Mouse (Mus musculus): ENCODE measurements around the gene Paics. TPM values are rescaled to one million over a fixed set of nuclear protein-coding genes. Genes with fewer than 3 reads are reported as not detected.

The Paics gene
- total and polyA plus RNA-seq, 2 experiments from 2014 or later = 96.6 to 137 TPM

- Histone ChIP-seq H3K4me2 (ENCODE audit: low read depth, low read length, poor library complexity, severe bottlenecking) (no peak overlapping the region), H3K4me1 (ENCODE audit: insufficient read depth, low read length) (no peaks in the 10 kb centered on the region), H3K9ac (replicated peaks; ENCODE audit: low read length, poor library complexity, severe bottlenecking) (no peak overlapping the region), H3K27ac (ENCODE audit: low read depth, low read length) (no peak overlapping the region), H3K9me3 (ENCODE audit: low read length) (no peaks in the 10 kb centered on the region), H3K27me3 (ENCODE audit: insufficient read depth, low read length) (no peaks in the 10 kb centered on the region), H3K4me3 (ENCODE audit: low read depth, low read length) (no peak overlapping the region), H3K36me3 (ENCODE audit: insufficient read depth, low read length) (no peaks in the 10 kb centered on the region)
- no peak for TF ChIP-seq CTCF (IDR thresholded peaks at IDR 0.05)
- ATAC-seq (ENCODE audit: low FRiP score) (no peak), DNase-seq (ENCODE audit: low spot score) (no peak)
- 91% methylated on average over 9 of the region's 9 CpGs for WGBS
Observed at GRCm38 (mm10) chr5:77010352-77010751, 59.2 kb downstream of the Paics start.

- H3K9ac ChIP-seq (replicated peaks; ENCODE audit: low read length, poor library complexity, severe bottlenecking) = no peak overlapping the region
- H3K36me3 ChIP-seq (ENCODE audit: insufficient read depth, low read length) = no peaks in the 10 kb centered on the region
- no peak for DNase-seq (ENCODE audit: low spot score)
- TF ChIP-seq CTCF (IDR thresholded peaks at IDR 0.05) = no peak
- no peak overlapping the region for H3K4me3 ChIP-seq (ENCODE audit: low read depth, low read length)
- no peak overlapping the region for H3K4me2 ChIP-seq (ENCODE audit: low read depth, low read length, poor library complexity, severe bottlenecking)
- no peaks in the 10 kb centered on the region for H3K4me1 ChIP-seq (ENCODE audit: insufficient read depth, low read length)
- WGBS = 69% methylated on average over 3 of the region's 3 CpGs
- ATAC-seq (ENCODE audit: low FRiP score) = no peak
- H3K9me3 ChIP-seq (ENCODE audit: low read length) = no peaks in the 10 kb centered on the region
- no peaks in the 10 kb centered on the region for H3K27me3 ChIP-seq (ENCODE audit: insufficient read depth, low read length)
- no peak overlapping the region for H3K27ac ChIP-seq (ENCODE audit: low read depth, low read length)
Observed at GRCm38 (mm10) chr5:77011082-77011481, 60.0 kb downstream of the Paics start.

GRCm38 (mm10) chr5:77013171-77013570 is 62.1 kb downstream of the Paics start:
- DNase-seq (ENCODE audit: low spot score) (no peak), ATAC-seq (ENCODE audit: low FRiP score) (no peak)
- H3K9me3 ChIP-seq (ENCODE audit: low read length) = no peaks in the 10 kb centered on the region
- H3K9ac ChIP-seq (replicated peaks; ENCODE audit: low read length, poor library complexity, severe bottlenecking) = no peak overlapping the region
- no peaks in the 10 kb centered on the region for H3K4me1 ChIP-seq (ENCODE audit: insufficient read depth, low read length)
- H3K4me3 ChIP-seq (ENCODE audit: low read depth, low read length) = no peak overlapping the region
- H3K27ac ChIP-seq (ENCODE audit: low read depth, low read length) = no peak overlapping the region
- TF ChIP-seq CTCF (IDR thresholded peaks at IDR 0.05) = no peak
- no peak overlapping the region for H3K4me2 ChIP-seq (ENCODE audit: low read depth, low read length, poor library complexity, severe bottlenecking)
- no peaks in the 10 kb centered on the region for H3K36me3 ChIP-seq (ENCODE audit: insufficient read depth, low read length)
- H3K27me3 ChIP-seq (ENCODE audit: insufficient read depth, low read length) = no peaks in the 10 kb centered on the region
- WGBS = 79% methylated on average over 3 of the region's 3 CpGs

- Histone ChIP-seq H3K4me3 (ENCODE audit: low read depth, low read length) (peak within 1 kb of the TSS; percentile 58), H3K9ac (replicated peaks; ENCODE audit: low read length, poor library complexity, severe bottlenecking) (peak within 1 kb of the TSS; percentile 42), H3K4me2 (ENCODE audit: low read depth, low read length, poor library complexity, severe bottlenecking) (peak within 1 kb of the TSS; percentile 79), H3K9me3 (ENCODE audit: low read length) (no peaks in the 10 kb centered on the region), H3K4me1 (ENCODE audit: insufficient read depth, low read length) (no peaks in the 10 kb centered on the region), H3K27me3 (ENCODE audit: insufficient read depth, low read length) (no peaks in the 10 kb centered on the region), H3K36me3 (ENCODE audit: insufficient read depth, low read length) (no peaks in the 10 kb centered on the region), H3K27ac (ENCODE audit: low read depth, low read length) (no peak within 1 kb of the TSS)
- ATAC-seq (ENCODE audit: low FRiP score) (peak; percentile 94), DNase-seq (ENCODE audit: low spot score) (peak; percentile 80)
- no peak for TF ChIP-seq CTCF (IDR thresholded peaks at IDR 0.05)
- 9% methylated on average over 54 of the region's 57 CpGs for WGBS
Observed at GRCm38 (mm10) chr5:77015544-77016482, 64.7 kb downstream of the Paics start, which contains the start of gene Thegl. TSS of gene Thegl (plus strand) at chr5:77016023.

Other genes starting within 250 kb of the Paics start
- gene Aasdh, start 45.8 kb upstream of the Paics start, total RNA-seq (2014; rRNA removed) = 11.0 and 16.3 TPM in 2 replicates
- gene Aasdh, start 45.8 kb upstream of the Paics start, polyA plus RNA-seq (2015; fragmentation: Nextera tagmentation; extraction: Ambion mirVana) = 10.1 and 11.5 TPM in 2 replicates
- gene Ppat, start 271 bp downstream of the Paics start, total RNA-seq (2014; rRNA removed) = 10.7 and 14.0 TPM in 2 replicates
- 7.8 and 8.2 TPM in 2 replicates for gene Ppat, start 271 bp downstream of the Paics start, polyA plus RNA-seq (2015; fragmentation: Nextera tagmentation; extraction: Ambion mirVana)
- 69.8 and 80.3 TPM in 2 replicates for gene Srp72, start 23.4 kb downstream of the Paics start, total RNA-seq (2014; rRNA removed)
- gene Srp72, start 23.4 kb downstream of the Paics start, polyA plus RNA-seq (2015; fragmentation: Nextera tagmentation; extraction: Ambion mirVana) = 74.3 and 76.7 TPM in 2 replicates
- gene Arl9, start 52.7 kb downstream of the Paics start, total RNA-seq (2014; rRNA removed) = not detected in 2 replicates
- not detected in 2 replicates for gene Arl9, start 52.7 kb downstream of the Paics start, polyA plus RNA-seq (2015; fragmentation: Nextera tagmentation; extraction: Ambion mirVana)
- gene Thegl, start 64.7 kb downstream of the Paics start, total RNA-seq (2014; rRNA removed) = 0.38 TPM in 1 of 2 replicates, not detected in the other
- gene Thegl, start 64.7 kb downstream of the Paics start, polyA plus RNA-seq (2015; fragmentation: Nextera tagmentation; extraction: Ambion mirVana) = 0.52 and 1.0 TPM in 2 replicates
- 9.1 and 20.8 TPM in 2 replicates for gene Hopx, start 163.8 kb downstream of the Paics start, total RNA-seq (2014; rRNA removed)
- 1.4 and 1.8 TPM in 2 replicates for gene Hopx, start 163.8 kb downstream of the Paics start, polyA plus RNA-seq (2015; fragmentation: Nextera tagmentation; extraction: Ambion mirVana)

Measured in midbrain, postnatal 0 days (tissue).